Mouse (Mus musculus) ZHBTc4 (cell line): Measurements from ENCODE around the gene Fitm1.

Experiments used
- DNase-seq: peaks from one replicate; pipeline ENCODE4 v3.0.0-alpha.2; 2011; ENCODE audit warnings: low read depth, low spot score

Gene Fitm1

GRCm38 (mm10) chr14:55575302-55575701, at the start of gene Fitm1:
Gene Fitm1, plus strand, starts transcription at chr14:55575617.
- no peak for DNase-seq

GRCm38 (mm10) chr14:55526674-55527073, 48.7 kb upstream of the Fitm1 start:
- DNase-seq: no peak

GRCm38 (mm10) chr14:55527940-55528339, 47.5 kb upstream of the Fitm1 start:
- DNase-seq: peak; percentile 83

- peak; percentile 72 for DNase-seq
These were observed 39.2 kb upstream of the Fitm1 start for GRCm38 (mm10) chr14:55536116-55536745.

- DNase-seq: peak; percentile 98
These were observed 35.2 kb upstream of the Fitm1 start, which contains the start of gene Pck2 for GRCm38 (mm10) chr14:55540067-55540786. Gene Pck2, plus strand, starts transcription at chr14:55540266.

GRCm38 (mm10) chr14:55540787-55541321, 34.6 kb upstream of the Fitm1 start:
- peak; percentile 26 for DNase-seq

- no peak for DNase-seq
These were observed 33.1 kb upstream of the Fitm1 start for GRCm38 (mm10) chr14:55542268-55542667.

GRCm38 (mm10) chr14:55544334-55544733, 31.1 kb upstream of the Fitm1 start:
- DNase-seq: no peak

- no peak for DNase-seq
These were observed 25.2 kb upstream of the Fitm1 start for GRCm38 (mm10) chr14:55550191-55550590.

GRCm38 (mm10) chr14:55551347-55551746, 24.1 kb upstream of the Fitm1 start:
- peak; percentile 82 for DNase-seq

GRCm38 (mm10) chr14:55551794-55552193, 23.6 kb upstream of the Fitm1 start:
- DNase-seq: no peak

GRCm38 (mm10) chr14:55554635-55555034, 20.8 kb upstream of the Fitm1 start:
- DNase-seq: peak; percentile 20

GRCm38 (mm10) chr14:55555788-55556187, 19.6 kb upstream of the Fitm1 start:
- DNase-seq: no peak

- peak; percentile 83 for DNase-seq
These were observed 18.4 kb upstream of the Fitm1 start for GRCm38 (mm10) chr14:55557003-55557402.

GRCm38 (mm10) chr14:55557587-55557986, 17.8 kb upstream of the Fitm1 start:
- DNase-seq: no peak

- no peak for DNase-seq
These were observed 16.5 kb upstream of the Fitm1 start for GRCm38 (mm10) chr14:55558740-55559448.

GRCm38 (mm10) chr14:55559799-55560201, 15.6 kb upstream of the Fitm1 start, which contains the start of gene Dcaf11:
Gene Dcaf11, plus strand, starts transcription at chr14:55560006.
- peak; percentile 98 for DNase-seq

GRCm38 (mm10) chr14:55560202-55561073, 15.0 kb upstream of the Fitm1 start, which contains the start of gene A730061H03Rik:
Gene A730061H03Rik, minus strand, starts transcription at chr14:55560406.
- DNase-seq: peak; percentile 99

- no peak for DNase-seq
These were observed 13.6 kb upstream of the Fitm1 start for GRCm38 (mm10) chr14:55561860-55562259.

GRCm38 (mm10) chr14:55563249-55563648, 12.2 kb upstream of the Fitm1 start:
- DNase-seq: no peak

- DNase-seq: no peak
These were observed 9.7 kb upstream of the Fitm1 start for GRCm38 (mm10) chr14:55565748-55566147.
